Mouse (Mus musculus) layer of hippocampus, postnatal 36 days (tissue): ENCODE measurements around the gene Fads1. TPM values are rescaled to one million over a fixed set of nuclear protein-coding genes. Genes with fewer than 3 reads are reported as not detected.

Experiments used
- microRNA-seq, 2 experiments: library from miRNA; unstranded; fragments of <30 nt; microRNA quantifications; one replicate each; pipeline ENCODE4 v1.2.0; 2021
- total RNA-seq, 2 experiments: library from RNA; stranded (reverse); gene quantifications; 2 replicates each; pipeline ENCODE4 v1.2.3; 2021

The Fads1 gene
- total RNA-seq, 2 experiments from 2014 or later = 180 to 187 TPM

Small RNAs within 50 kb of the gene (microRNA-seq; reads per million reads assigned to microRNA genes)
- gene Mir6993 = 0.60 to 1.5 reads per million in 2 experiments

Other genes with a start within 250 kb of the Fads1 start
- gene Fth1, start 202.3 kb upstream of the Fads1 start, total RNA-seq = 1,000 to 10,000 TPM; 2,856 to 3,180 TPM
- gene Best1, start 181.3 kb upstream of the Fads1 start, total RNA-seq = under 1 TPM; 0.52 to 0.58 TPM
- gene Rab3il1, start 181.2 kb upstream of the Fads1 start, total RNA-seq = 10 to 100 TPM in 1 of 2 experiments, 1 to 10 TPM in 1; 8.9 to 10.4 TPM
- 10 to 100 TPM; 24.3 to 24.5 TPM for gene Fads3, start 141.3 kb upstream of the Fads1 start, total RNA-seq
- 100 to 1,000 TPM; 151 to 155 TPM for gene Fads2, start 81.1 kb upstream of the Fads1 start, total RNA-seq
- gene Tmem258, start 21.1 kb downstream of the Fads1 start, total RNA-seq = 10 to 100 TPM; 78.7 to 80.1 TPM
- 10 to 100 TPM in 1 of 2 experiments, 1 to 10 TPM in 1; 8.8 to 10.1 TPM for gene Fen1, start 21.3 kb downstream of the Fads1 start, total RNA-seq
- 10 to 100 TPM; 27.5 to 30.5 TPM for gene Myrf, start 57.9 kb downstream of the Fads1 start, total RNA-seq
- 100 to 1,000 TPM; 122 to 123 TPM for gene Dagla, start 122.0 kb downstream of the Fads1 start, total RNA-seq
- gene Syt7, start 206.2 kb downstream of the Fads1 start, total RNA-seq = 100 to 1,000 TPM; 301 to 303 TPM